Mouse (Mus musculus) C2C12 (cell line): Measurements from ENCODE around the gene Tcea3.

Source experiments
- CTCF ChIP-seq: IDR thresholded peaks from one replicate; pipeline ENCODE4 v1.5.1; 2011; ENCODE audit not compliant: control insufficient read depth, insufficient read depth, insufficient read length
- USF1 ChIP-seq: IDR thresholded peaks from one replicate; pipeline ENCODE4 v1.6.1; 2011; ENCODE audit warnings: low read depth, mild to moderate bottlenecking, control low read depth, moderate library complexity

DNA sequence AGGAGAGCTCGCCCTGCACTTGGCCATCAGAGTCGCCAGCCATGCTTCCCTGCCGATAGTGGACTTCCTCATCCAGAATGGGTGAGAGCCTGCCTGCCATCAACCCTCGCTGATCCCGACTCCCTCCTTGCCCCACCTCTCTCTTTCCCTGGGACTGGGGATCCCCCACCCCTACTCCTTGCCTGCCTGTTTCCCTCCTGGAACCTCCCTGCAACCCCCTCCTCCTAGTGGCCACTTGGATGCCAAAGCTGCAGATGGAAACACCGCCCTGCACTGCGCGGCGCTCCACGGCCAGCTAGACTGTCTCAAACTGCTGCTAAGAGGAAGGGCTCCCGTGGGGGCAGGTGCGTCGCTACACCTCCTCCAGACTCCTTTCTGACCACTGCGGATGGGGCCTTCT, 7.4 kb upstream of the Tcea3 start:
- TF ChIP-seq CTCF: no peak
- no peak for TF ChIP-seq USF1
